Mouse (Mus musculus) left cerebral cortex, postnatal 36 days (tissue): Measurements from ENCODE around the gene Akap13. TPM values are rescaled to one million over a fixed set of nuclear protein-coding genes. Genes with fewer than 3 reads are reported as not detected.
A peak's percentile ranks its signal among the peaks of the same experiment; 100 is the strongest.
"Not testable (repeated sequence)": the region's sequence is repeated elsewhere in the genome, so short reads cannot be mapped to it uniquely, and the experiment has no call there.

ENCODE experiments used
- DNase-seq, 2 experiments: peaks; one replicate each; pipeline ENCODE4 v3.0.0; 2021 to 2022; ENCODE audit warnings: low spot score in 2 of 2, mixed read lengths in 1 of 2
- intact Hi-C: fragments of 180-260 bp; cut with DNase I; formaldehyde crosslinking; loops from one replicate; pipeline ENCODE4 v1.15.1; 2025
- total RNA-seq, 2 experiments: library from RNA; stranded (reverse); gene quantifications; 2 replicates each; pipeline ENCODE4 v1.2.3; 2021

Akap13 gene
- total RNA-seq, 2 experiments from 2014 or later, result 17.4 to 26.4 TPM

DNA sequence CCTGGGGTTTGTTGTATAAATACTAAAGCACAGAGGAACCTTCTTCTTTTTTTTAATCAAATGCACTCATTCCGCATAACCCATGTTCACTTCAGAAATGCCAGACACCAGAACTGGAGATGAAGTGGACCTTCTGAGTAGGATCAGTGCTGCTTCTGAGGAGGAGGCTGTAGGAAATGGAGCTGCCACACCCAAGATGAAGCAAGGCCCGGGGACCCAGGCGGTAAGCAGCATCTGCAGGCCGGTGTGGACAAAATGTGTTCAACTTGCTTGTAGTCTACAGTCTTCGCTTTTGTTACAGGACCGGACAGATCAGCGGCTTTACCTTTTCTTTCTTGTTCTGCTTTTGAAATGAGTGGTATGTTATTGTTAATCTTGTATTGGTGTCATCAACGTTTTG, 159.5 kb downstream of the Akap13 start:
- no peak for DNase-seq
- intact Hi-C loops, result no loop called here

DNA sequence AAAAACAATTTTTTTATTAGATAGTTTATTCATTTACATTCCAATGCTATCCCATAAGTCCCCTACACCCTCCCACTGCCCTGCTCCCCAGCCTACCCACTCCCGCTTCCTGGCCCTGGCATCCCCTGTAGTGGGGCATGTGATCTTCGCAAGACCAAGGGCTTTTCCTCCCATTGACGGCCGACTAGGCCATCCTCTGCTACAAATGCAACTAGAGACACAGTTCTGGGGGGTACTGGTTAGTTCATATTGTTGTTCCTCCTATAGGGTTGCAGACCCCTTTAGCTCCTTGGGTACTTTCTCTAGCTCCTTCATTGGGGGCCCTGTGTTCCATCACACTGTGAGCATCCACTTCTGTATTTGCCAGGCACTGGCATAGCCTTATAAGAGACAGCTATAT, 161.9 kb downstream of the Akap13 start:
- intact Hi-C loops, DNase-seq: not testable (repeated sequence)

- intact Hi-C loops, result no loop called here
- DNase-seq, result no peak
Measured at GRCm38 (mm10) chr7:75618699-75619098, 163.4 kb downstream of the Akap13 start.

GRCm38 (mm10) chr7:75619875-75620274, 164.5 kb downstream of the Akap13 start:
- intact Hi-C loops, result no loop called here
- no peak for DNase-seq

- intact Hi-C loops, result no loop called here
- no peak for DNase-seq
Measured at GRCm38 (mm10) chr7:75620395-75620960, 165.1 kb downstream of the Akap13 start.

GRCm38 (mm10) chr7:75620976-75621375, 165.6 kb downstream of the Akap13 start:
- DNase-seq, result no peak
- intact Hi-C loops, result no loop called here

- DNase-seq, result no peak
- intact Hi-C loops, result no loop called here
Measured at GRCm38 (mm10) chr7:75627831-75628230, 172.5 kb downstream of the Akap13 start.

GRCm38 (mm10) chr7:75629669-75630068, 174.3 kb downstream of the Akap13 start:
- no peak for DNase-seq
- intact Hi-C loops, result no loop called here

- intact Hi-C loops, result no loop called here
- DNase-seq, result no peak
Measured at GRCm38 (mm10) chr7:75632941-75633340, 177.6 kb downstream of the Akap13 start.

GRCm38 (mm10) chr7:75633393-75633792, 178.1 kb downstream of the Akap13 start:
- intact Hi-C loops, result no loop called here
- DNase-seq, result no peak

- DNase-seq, result no peak
- intact Hi-C loops, result no loop called here
Measured at GRCm38 (mm10) chr7:75633807-75634526, 178.6 kb downstream of the Akap13 start.

DNA sequence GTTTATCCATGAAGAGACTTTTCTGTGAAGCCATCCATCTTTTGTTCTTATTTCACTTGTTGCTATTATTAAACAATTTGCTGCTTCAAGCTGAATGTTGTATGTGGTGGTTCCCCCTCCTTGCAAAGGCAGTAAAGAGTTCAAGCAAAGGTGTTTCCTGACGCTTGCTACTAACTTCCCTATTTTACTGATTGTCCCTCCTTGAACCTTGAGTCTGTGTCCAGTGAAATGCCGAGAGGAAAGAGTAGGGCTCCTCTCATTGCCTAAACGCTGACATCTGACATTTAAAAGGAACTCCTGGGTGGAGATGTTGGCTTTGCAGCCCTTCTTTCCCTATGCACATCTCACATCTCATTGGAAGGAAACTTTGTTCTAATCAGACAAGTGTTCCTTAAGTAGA, 183.4 kb downstream of the Akap13 start:
- intact Hi-C loops, result no loop called here
- DNase-seq, result no peak

GRCm38 (mm10) chr7:75639541-75639940, 184.2 kb downstream of the Akap13 start:
- intact Hi-C loops, result no loop called here
- DNase-seq, result peak; percentile 45 to 56

DNA sequence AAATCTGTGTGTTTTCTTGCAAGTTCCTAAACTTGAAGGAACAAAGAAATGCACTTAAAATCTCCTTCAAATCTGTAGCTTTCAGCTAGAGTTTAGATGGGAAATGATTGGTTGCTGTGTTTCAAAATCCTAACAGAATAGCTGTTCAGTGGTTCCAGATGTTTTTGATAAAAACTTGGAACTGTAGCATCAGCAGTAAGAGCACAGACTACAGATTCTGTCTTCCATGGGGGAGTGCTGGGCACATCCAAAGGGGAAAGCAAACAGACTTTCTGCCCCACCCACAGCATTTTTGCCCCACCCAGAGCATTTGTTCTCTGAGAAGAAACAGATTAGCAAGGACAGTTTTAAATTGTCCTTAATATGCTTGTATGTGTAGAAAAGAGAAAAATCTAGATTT, 184.7 kb downstream of the Akap13 start:
- intact Hi-C loops, result no loop called here
- DNase-seq, result no peak

GRCm38 (mm10) chr7:75640671-75641070, 185.3 kb downstream of the Akap13 start:
- no peak for DNase-seq
- intact Hi-C loops, result no loop called here

DNA sequence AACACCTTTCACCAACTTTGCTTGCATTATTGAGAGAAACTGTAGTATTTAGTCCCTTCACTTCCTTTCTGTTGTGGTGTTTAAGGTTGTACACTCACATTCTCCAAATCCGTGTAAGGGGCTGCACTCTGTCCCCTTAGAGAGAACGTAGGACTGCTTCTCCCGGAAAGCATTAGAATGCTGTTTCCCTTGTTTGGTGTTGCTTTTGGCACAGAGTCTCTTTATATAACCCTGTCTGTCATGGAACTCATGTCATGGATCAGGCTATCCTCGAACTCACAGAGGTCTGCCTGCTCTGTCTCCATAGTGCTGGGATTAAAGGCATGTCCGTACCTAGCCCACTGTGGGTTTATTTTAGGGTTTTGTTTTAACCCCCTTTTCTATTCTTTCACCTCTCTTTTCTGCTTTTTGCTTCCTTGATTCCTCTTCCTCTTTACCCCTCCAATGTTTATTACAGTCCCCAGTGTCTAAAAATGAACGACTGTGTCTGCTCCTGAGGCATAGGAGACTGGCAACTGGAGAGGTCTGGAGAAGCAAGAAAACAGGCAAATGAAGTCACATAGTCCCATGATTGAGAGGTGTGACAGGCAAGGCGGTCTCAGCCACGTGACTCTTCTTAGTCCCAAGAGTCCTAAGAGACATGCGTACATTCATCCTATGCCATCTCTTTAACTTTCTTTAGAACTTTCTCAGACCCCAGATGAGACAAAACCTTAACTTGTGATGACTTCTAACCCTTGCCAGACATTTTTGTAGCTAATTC, 186.3 kb downstream of the Akap13 start:
- intact Hi-C loops, result no loop called here
- DNase-seq, result no peak

- intact Hi-C loops, result no loop called here
- DNase-seq, result peak; percentile 12 to 26
Measured at GRCm38 (mm10) chr7:75642178-75642777, 186.9 kb downstream of the Akap13 start.

- DNase-seq, result no peak
- intact Hi-C loops, result no loop called here
Measured at GRCm38 (mm10) chr7:75642846-75643563, 187.7 kb downstream of the Akap13 start.

DNA sequence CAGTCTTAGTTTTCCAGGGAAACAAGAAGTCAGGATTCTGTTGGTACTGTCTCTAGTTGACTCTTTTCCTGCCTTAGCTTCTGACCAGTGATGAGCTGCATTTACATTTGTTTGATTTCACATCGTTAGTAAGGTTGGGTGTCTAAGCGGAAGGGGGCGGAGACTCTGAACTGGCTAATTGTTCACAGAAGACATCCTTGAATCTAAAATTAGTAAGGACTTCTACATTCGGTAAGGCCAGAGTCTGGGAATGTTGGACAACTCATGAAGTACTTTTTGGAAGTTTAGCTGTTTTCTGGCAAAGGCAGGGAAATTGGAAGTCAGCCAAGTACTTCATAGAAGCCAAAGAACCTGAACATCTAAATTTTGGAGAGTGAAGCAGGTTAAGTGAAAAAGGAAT, 188.7 kb downstream of the Akap13 start:
- DNase-seq, result no peak
- intact Hi-C loops, result no loop called here

DNA sequence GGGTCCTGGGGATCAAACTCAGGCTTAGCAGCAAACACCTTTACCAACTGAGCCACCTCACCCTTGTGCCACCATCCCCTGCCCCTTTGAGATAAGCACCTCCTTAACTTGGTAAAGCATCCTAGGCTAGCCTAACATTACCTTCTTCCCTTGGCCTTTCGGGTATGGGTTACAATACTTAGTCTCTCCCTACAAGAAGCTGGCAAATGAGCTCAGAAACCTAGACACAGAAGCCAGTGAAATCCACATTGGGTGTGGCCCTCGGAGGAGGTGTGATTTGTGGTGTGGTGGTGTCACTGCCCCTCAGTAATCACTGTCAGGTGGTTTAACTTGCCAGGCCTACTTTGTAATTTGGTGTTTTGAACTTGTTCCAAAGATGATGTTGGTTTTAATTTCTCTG, 189.3 kb downstream of the Akap13 start:
- intact Hi-C loops, result no loop called here
- no peak for DNase-seq
